Comparison of ENCODE assay signal across 11 mouse cellular contexts in the genomic region with DNA sequence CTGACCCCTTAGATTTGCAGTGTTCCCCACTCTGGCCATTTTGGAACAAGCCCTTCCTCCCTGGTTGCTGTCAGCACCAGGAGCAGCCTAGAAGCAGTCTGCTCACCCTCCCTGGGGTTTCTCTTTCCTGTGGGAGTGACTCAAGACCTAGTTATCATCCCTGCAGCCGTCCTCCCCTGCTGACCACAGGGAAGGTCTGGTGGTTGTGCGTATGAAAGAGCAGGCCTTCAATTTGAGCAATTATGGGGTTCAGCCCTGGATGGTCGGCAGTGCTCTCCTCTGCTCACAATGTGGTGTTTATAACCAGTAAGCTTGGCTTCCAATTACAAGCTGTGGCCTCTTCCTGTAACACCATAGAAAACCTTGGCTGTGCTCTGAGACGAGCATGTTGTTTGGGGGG. TPM values are rescaled to one million over a fixed set of nuclear protein-coding genes. Genes with fewer than 3 reads are reported as not detected.
DNase-seq lines count a peak whose midpoint lies in the region; ATAC-seq lines count a peak whose summit lies in the region.
"Had no signal": no experiment of that assay in that cellular context is flagged by ENCODE, and none has a peak within 500 bp of the region (broad histone marks: within the 10 kb centered on the region; RNA-seq: fewer than 3 reads in every experiment).

No protein-coding gene starts in this region.

- H3K9me3 ChIP-seq in hindbrain, embryonic 10.5 days = no peaks in the 10 kb centered on the region
- H3K9me3 ChIP-seq in hindbrain, embryonic 14.5 days (ENCODE audit: control insufficient read depth, low read length) = no peaks in the 10 kb centered on the region
- H3K9me3 ChIP-seq: heart, embryonic 13.5 days had no signal

- H3K27ac ChIP-seq in hindbrain, embryonic 10.5 days = peak overlapping the region; percentile 45; the same call in 1 of the 2 replicates
- H3K27ac ChIP-seq in hindbrain, embryonic 14.5 days = no peak overlapping the region
- H3K27ac ChIP-seq: heart, embryonic 13.5 days had no signal

- H3K27me3 ChIP-seq in hindbrain, embryonic 10.5 days (ENCODE audit: insufficient read depth, poor library complexity, severe bottlenecking) = no peaks in the 10 kb centered on the region
- H3K27me3 ChIP-seq in hindbrain, embryonic 14.5 days (ENCODE audit: control insufficient read depth, insufficient read depth, low read length) = no peaks in the 10 kb centered on the region
- H3K27me3 ChIP-seq: heart, embryonic 13.5 days had no signal

- H3K4me2 ChIP-seq in hindbrain, embryonic 14.5 days (replicated peaks) = no peak overlapping the region
- H3K4me2 ChIP-seq: heart, embryonic 13.5 days had no signal

- no peak overlapping the region for H3K9ac ChIP-seq in hindbrain, embryonic 14.5 days
- H3K9ac ChIP-seq: heart, embryonic 13.5 days had no signal

- H3K4me1 ChIP-seq in hindbrain, embryonic 10.5 days (replicated peaks) = peaks cover 28% of the 10 kb centered on the region
- peaks cover 9% of the 10 kb centered on the region for H3K4me1 ChIP-seq in hindbrain, embryonic 14.5 days (replicated peaks; ENCODE audit: control insufficient read depth, insufficient read depth, low read length)

- H3K36me3 ChIP-seq in hindbrain, embryonic 10.5 days = peaks cover 25% of the 10 kb centered on the region
- peaks cover 14% of the 10 kb centered on the region for H3K36me3 ChIP-seq in hindbrain, embryonic 14.5 days (replicated peaks; ENCODE audit: control insufficient read depth, insufficient read depth)

- no peak overlapping the region for H3K4me3 ChIP-seq in hindbrain, embryonic 10.5 days
- no peak overlapping the region for H3K4me3 ChIP-seq in hindbrain, embryonic 14.5 days (replicated peaks; ENCODE audit: low read length)
- H3K4me3 ChIP-seq: heart, embryonic 13.5 days had no signal

- no peak for DNase-seq in hindbrain, embryonic 10.5 days (ENCODE audit: low spot score)
- DNase-seq in hindbrain, embryonic 14.5 days (ENCODE audit: low spot score) = no peak
- DNase-seq in 3134 (ENCODE audit: extremely low read depth, insufficient read length, low spot score) = peak; percentile 9
- peak; percentile 51 for DNase-seq in MN1 (ENCODE audit: low spot score)
- no peak for DNase-seq in lung, adult 18-20 months
- no peak for DNase-seq in embryo, embryonic 11 days
- no peak for DNase-seq in lung, postnatal 36 days
- DNase-seq: cerebellum, adult 11-12 months; lung, postnatal 10 days had no signal

- 49% methylated on average over 4 of the region's 4 CpGs for WGBS in hindbrain, embryonic 10.5 days
- 53% methylated on average over 4 of the region's 4 CpGs for WGBS in hindbrain, embryonic 14.5 days

- ATAC-seq in hindbrain, embryonic 14.5 days (ENCODE audit: low FRiP score) = no peak
- peak; percentile 38; the same call in 1 of the 2 replicates for ATAC-seq in granulocyte monocyte progenitor cell, adult 5-6 weeks (replicated peaks; ENCODE audit: poor library complexity, severe bottlenecking)

RNA-seq across cellular contexts. Expression of a gene that starts 27.5 kb away (rescaled TPM):
- 0.69 and 1.00 TPM in 2 replicates for polyA plus RNA-seq in hindbrain, embryonic 10.5 days (2016; fragmentation: Nextera tagmentation; extraction: Ambion mirVana)
- polyA plus RNA-seq in hindbrain, embryonic 14.5 days (2014; fragmentation: Nextera tagmentation; extraction: Ambion mirVana) = 0.18 and 0.32 TPM in 2 replicates
- not detected in 2 replicates for total RNA-seq in granulocyte monocyte progenitor cell, adult 5-6 weeks (2014; fragmentation: Nextera tagmentation)
- total RNA-seq in granulocyte monocyte progenitor cell, adult 5-6 weeks (2017) = not detected in 2 replicates

Comparison
In these comparisons a context has a peak if more than half of its experiments do, and no peak if none do; other contexts are left out.
1. DNase-seq: peak in 3134 (single experiment) and MN1 (single experiment); none in hindbrain, embryonic 10.5 days (single experiment), hindbrain, embryonic 14.5 days (single experiment), lung, adult 18-20 months (0 of 2), embryo, embryonic 11 days (single experiment) and lung, postnatal 36 days (single experiment).